Mouse (Mus musculus): Measurements from ENCODE around the gene Tlx1. TPM values are rescaled to one million over a fixed set of nuclear protein-coding genes. Genes with fewer than 3 reads are reported as not detected.

Gene Tlx1
- polyA plus RNA-seq, 1 experiment: not detected

DNA sequence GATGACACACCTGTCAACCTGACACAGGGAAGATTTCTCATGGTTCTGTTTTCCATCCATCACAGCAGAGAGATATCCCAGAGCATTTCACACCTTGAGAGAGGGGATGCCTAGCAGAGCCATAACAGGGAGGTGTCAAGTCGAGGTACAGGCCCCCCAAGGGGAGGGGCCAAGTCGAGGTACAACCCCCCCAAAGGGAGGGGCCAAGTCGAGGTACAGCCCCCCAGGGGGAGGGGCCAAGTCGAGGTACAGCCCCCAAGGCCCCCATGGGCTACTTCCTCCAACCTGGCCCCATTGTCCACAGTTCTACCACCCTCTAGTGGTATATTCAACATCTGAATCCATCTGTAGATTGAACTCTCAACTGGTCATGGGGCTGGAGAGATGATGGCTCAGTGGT, 44.2 kb downstream of the Tlx1 start:
- no peaks in the 10 kb centered on the region for H3K36me3 ChIP-seq (ENCODE audit: control insufficient read depth, insufficient read depth)
- peaks cover 8% of the 10 kb centered on the region for H3K27me3 ChIP-seq (ENCODE audit: control insufficient read depth, insufficient read depth, insufficient read length)
- H3K79me2 ChIP-seq (ENCODE audit: control insufficient read depth, insufficient read depth): no peaks in the 10 kb centered on the region
- H3ac ChIP-seq (ENCODE audit: control insufficient read depth, insufficient read length, low read depth): no peak overlapping the region
- no peak overlapping the region for H3K4me3 ChIP-seq (ENCODE audit: insufficient read depth, poor library complexity, severe bottlenecking)
- TF ChIP-seq CTCF (IDR thresholded peaks at IDR 0.05; ENCODE audit: control insufficient read depth, insufficient read depth, insufficient read length) (no peak), MYOG (IDR thresholded peaks at IDR 0.05; ENCODE audit: control insufficient read depth, extremely low read depth, insufficient read length) (no peak), MYOD1 (IDR thresholded peaks at IDR 0.05; ENCODE audit: control insufficient read depth, insufficient read length, low read depth) (no peak), CEBPB (IDR thresholded peaks at IDR 0.05; ENCODE audit: low read depth) (no peak), USF1 (IDR thresholded peaks at IDR 0.05; ENCODE audit: low read depth) (no peak), MAX (IDR thresholded peaks at IDR 0.05) (no peak), FOSL1 (IDR thresholded peaks at IDR 0.05; ENCODE audit: insufficient read depth, low read length, poor library complexity, severe bottlenecking) (no peak)
- H3K79me3 ChIP-seq (ENCODE audit: low read depth): no peaks in the 10 kb centered on the region

DNA sequence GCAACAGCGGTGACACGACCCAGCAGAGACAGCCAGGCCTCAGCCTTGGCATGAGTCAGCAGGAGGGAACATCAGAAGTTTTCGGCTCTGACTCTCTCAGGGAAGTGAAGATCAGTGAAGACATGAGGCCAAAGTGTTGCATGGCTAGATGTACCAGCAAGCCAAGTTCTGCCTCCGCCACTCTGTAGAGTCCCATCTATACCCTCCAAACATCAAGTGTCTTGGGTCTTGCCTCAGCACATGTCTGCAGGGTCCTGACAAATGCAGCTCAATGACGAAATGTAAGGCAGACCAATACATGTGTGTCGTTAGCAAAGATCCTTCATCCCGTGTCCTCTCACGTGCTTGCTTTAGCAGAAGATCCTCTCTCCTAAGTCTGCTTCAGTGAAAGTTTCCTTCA, 46.5 kb downstream of the Tlx1 start:
- H3K79me3 ChIP-seq (ENCODE audit: low read depth): no peaks in the 10 kb centered on the region
- H3ac ChIP-seq (ENCODE audit: control insufficient read depth, insufficient read length, low read depth): no peak overlapping the region
- no peaks in the 10 kb centered on the region for H3K36me3 ChIP-seq (ENCODE audit: control insufficient read depth, insufficient read depth)
- H3K4me3 ChIP-seq (ENCODE audit: insufficient read depth, poor library complexity, severe bottlenecking): no peak overlapping the region
- H3K79me2 ChIP-seq (ENCODE audit: control insufficient read depth, insufficient read depth): no peaks in the 10 kb centered on the region
- TF ChIP-seq MYOG (IDR thresholded peaks at IDR 0.05; ENCODE audit: control insufficient read depth, extremely low read depth, insufficient read length) (no peak), FOSL1 (IDR thresholded peaks at IDR 0.05; ENCODE audit: insufficient read depth, low read length, poor library complexity, severe bottlenecking) (no peak), CTCF (IDR thresholded peaks at IDR 0.05; ENCODE audit: control insufficient read depth, insufficient read depth, insufficient read length) (no peak), MYOD1 (IDR thresholded peaks at IDR 0.05; ENCODE audit: control insufficient read depth, insufficient read length, low read depth) (no peak), MAX (IDR thresholded peaks at IDR 0.05) (no peak), CEBPB (IDR thresholded peaks at IDR 0.05; ENCODE audit: low read depth) (no peak), USF1 (IDR thresholded peaks at IDR 0.05; ENCODE audit: low read depth) (no peak)
- H3K27me3 ChIP-seq (ENCODE audit: control insufficient read depth, insufficient read depth, insufficient read length): peaks cover 8% of the 10 kb centered on the region

DNA sequence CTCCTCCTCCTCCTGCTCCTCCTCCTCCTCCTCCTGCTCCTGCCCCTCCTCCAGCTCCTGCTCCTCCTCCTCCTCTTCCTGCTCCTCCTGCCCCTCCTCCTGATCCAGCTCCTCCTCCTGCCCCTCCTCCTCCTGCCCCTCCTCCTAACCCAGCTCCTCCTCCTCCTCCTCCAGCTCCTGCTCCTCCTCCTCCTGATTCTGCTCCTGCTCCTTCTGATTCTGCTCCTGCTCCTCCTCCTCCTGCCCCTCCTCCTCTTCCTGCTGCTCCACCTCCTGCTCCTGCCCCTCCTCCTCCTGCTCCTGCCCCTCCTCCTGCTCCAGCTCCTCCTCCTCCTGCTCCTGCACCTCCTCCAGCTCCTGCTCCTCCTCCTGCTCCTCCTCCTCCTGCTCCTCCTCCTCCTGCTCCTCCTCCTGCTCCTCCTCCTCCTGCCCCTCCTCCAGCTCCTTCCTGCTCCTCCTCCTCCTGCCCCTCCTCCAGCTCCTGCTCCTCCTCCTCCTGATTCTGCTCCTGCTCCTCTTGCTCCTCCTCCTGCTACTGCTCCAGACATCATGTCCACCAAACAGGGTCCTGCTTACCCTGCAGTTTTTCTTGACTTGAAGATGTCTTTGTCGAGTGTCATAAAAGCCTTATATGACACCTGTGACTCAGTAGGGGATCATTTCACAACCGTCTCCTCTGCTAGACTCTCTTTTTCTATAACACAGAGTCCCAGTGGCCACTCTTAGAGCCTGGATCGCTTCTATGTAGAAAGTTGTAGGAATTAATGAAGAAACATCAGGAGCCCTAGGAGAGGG, 55.0 kb downstream of the Tlx1 start:
- Histone ChIP-seq H3K4me3 (ENCODE audit: insufficient read depth, poor library complexity, severe bottlenecking) (no peak overlapping the region), H3K79me2 (ENCODE audit: control insufficient read depth, insufficient read depth) (no peaks in the 10 kb centered on the region), H3K36me3 (ENCODE audit: control insufficient read depth, insufficient read depth) (no peaks in the 10 kb centered on the region), H3K79me3 (ENCODE audit: low read depth) (no peaks in the 10 kb centered on the region), H3ac (ENCODE audit: control insufficient read depth, insufficient read length, low read depth) (no peak overlapping the region), H3K27me3 (ENCODE audit: control insufficient read depth, insufficient read depth, insufficient read length) (no peaks in the 10 kb centered on the region)
- TF ChIP-seq CEBPB (IDR thresholded peaks at IDR 0.05; ENCODE audit: low read depth) (no peak), MYOG (IDR thresholded peaks at IDR 0.05; ENCODE audit: control insufficient read depth, extremely low read depth, insufficient read length) (no peak), CTCF (IDR thresholded peaks at IDR 0.05; ENCODE audit: control insufficient read depth, insufficient read depth, insufficient read length) (no peak), FOSL1 (IDR thresholded peaks at IDR 0.05; ENCODE audit: insufficient read depth, low read length, poor library complexity, severe bottlenecking) (no peak), MAX (IDR thresholded peaks at IDR 0.05) (no peak), MYOD1 (IDR thresholded peaks at IDR 0.05; ENCODE audit: control insufficient read depth, insufficient read length, low read depth) (no peak), USF1 (IDR thresholded peaks at IDR 0.05; ENCODE audit: low read depth) (no peak)

Other genes starting within 250 kb of the Tlx1 start
- 9.1 TPM for gene Slf2, start 219.5 kb upstream of the Tlx1 start, polyA plus RNA-seq (2012; fragmentation: generic; extraction: Trizol)
- 0.30 TPM for gene Sema4g, start 161.6 kb upstream of the Tlx1 start, polyA plus RNA-seq (2012; fragmentation: generic; extraction: Trizol)
- 12.1 TPM for gene Twnk, start 145.0 kb upstream of the Tlx1 start, polyA plus RNA-seq (2012; fragmentation: generic; extraction: Trizol)
- 63.0 TPM for gene Mrpl43, start 144.2 kb upstream of the Tlx1 start, polyA plus RNA-seq (2012; fragmentation: generic; extraction: Trizol)
- 59.2 TPM for gene Lzts2, start 136.3 kb upstream of the Tlx1 start, polyA plus RNA-seq (2012; fragmentation: generic; extraction: Trizol)
- 0.14 TPM for gene Pdzd7, start 105.0 kb upstream of the Tlx1 start, polyA plus RNA-seq (2012; fragmentation: generic; extraction: Trizol)
- 29.2 TPM for gene Sfxn3, start 103.2 kb upstream of the Tlx1 start, polyA plus RNA-seq (2012; fragmentation: generic; extraction: Trizol)
- gene Kazald1, start 75.4 kb upstream of the Tlx1 start, polyA plus RNA-seq (2012; fragmentation: generic; extraction: Trizol): 7.8 TPM
- gene Lbx1, start 85.1 kb downstream of the Tlx1 start, polyA plus RNA-seq (2012; fragmentation: generic; extraction: Trizol): 0.02 TPM
- gene Btrc, start 213.1 kb downstream of the Tlx1 start, polyA plus RNA-seq (2012; fragmentation: generic; extraction: Trizol): 11.9 TPM

All from C2C12 (cell line).